Mouse (Mus musculus): ENCODE data around the gene Tecpr2.

DNA sequence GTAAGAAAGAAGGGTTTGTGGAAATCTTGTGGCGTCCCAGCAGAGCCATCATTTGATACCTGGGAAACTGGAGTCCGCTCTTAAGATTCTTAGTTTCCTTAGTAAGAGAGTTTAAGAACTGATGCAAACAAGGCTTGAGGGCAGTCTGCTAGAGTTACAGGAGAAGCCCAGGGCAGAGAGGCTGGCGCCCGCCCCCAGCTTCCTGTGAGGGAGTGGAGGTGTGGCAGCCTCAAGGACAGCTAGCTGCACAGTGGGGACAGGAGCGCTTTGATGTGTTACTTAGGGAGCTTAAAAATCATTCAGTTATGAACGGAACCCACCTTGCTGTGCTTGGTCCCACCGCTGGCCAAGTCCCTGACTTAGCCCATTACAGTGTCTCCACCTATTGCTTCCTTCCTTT is 31.9 kb upstream of the Tecpr2 start:
- TF ChIP-seq CTCF (IDR thresholded peaks at IDR 0.05; ENCODE audit: insufficient read depth, low read length) (no peak), POLR2A (IDR thresholded peaks at IDR 0.05; ENCODE audit: borderline replicate concordance, extremely low read depth, low read depth, low read length) (no peak)
